Mouse (Mus musculus): ENCODE results near the gene Arhgap1.
"Not testable (repeated sequence)": the region's sequence is repeated elsewhere in the genome, so short reads cannot be mapped to it uniquely, and the experiment has no call there.

Gene Arhgap1

DNA sequence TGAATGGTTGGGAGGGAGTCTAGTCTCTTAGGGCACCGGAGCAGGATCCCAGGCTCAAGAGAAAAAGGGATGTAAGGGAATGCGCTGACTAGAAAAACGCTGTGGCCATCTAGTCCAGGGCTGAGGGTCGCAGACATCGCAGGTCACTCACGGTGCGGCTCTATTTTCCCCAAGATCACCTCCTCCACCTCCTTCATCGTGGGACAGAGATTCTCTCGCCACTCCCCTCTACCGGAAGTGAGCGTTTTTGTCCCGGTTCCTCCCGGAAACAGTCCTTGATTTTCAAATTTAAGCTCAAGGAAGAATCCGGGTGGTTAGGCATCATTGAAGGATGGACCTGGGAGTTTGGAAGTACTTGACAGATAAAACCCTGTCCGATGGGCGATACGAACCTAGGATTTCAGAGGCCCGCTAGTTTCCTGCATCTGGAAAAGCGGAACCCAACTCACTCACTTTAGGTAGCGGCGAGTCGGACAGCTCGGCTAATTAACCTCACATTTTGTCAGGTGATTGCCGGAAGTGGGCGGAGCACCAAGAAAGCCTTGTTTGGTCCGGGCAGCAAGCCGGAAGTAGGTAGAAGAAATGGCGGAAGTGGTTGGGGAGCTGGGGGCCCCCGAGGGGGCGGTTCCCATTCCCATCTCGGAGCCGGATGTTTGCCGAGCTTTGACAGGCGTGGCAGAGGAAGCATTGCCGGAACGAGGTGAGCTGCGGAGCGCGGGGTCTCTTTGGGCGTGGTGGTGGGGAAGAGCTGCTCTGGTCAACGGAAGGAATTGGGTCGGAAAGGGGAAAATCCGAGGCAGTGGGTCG lies at the start of gene Arhgap1, which contains the start of gene Zfp408:
Arhgap1 (plus strand) TSS at position 308 of the 807 bp plus-strand sequence.
Zfp408 (minus strand) TSS at position 239 of the 807 bp plus-strand sequence.
- DNase-seq (ENCODE audit: low spot score) = peak; percentile 99

DNA sequence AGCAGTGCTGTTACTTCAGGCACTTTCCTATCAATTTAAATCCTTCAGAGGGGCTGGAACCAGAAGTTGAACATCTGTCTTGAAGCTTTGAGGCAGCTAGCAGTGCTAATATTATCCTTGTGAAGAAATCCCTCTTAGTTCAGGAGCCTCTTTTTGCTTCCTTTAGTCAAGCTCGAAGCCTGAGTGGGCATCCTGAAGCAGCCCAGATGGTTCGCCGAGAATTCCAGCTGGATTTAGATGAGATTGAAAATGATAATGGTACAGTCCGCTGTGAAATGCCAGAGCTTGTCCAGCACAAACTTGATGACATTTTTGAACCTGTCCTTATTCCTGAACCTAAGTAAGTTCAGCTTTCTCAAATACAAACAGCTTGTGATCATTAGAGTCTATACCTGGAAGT lies 49.2 kb upstream of the Arhgap1 start:
- DNase-seq (ENCODE audit: low spot score) = no peak

DNA sequence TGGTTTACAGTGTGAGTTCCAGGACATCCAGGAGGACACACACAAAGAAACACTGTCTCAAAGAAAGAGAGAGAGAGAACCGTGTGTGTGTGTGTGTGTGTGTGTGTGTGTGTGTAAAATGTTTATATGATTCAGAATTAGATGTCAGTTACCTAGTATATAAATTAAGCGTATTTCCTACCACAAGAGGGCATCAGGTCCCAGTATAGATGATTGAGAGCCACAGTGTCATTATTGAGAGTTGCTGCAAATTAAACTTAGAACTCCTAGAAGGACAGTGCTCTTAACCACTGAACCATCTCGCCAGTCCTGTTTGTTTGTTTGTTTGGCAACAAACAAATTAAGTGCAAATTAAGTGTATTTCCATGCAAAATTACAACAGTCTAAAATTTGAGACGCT lies 47.3 kb upstream of the Arhgap1 start:
- DNase-seq (ENCODE audit: low spot score) = peak; percentile 23

DNA sequence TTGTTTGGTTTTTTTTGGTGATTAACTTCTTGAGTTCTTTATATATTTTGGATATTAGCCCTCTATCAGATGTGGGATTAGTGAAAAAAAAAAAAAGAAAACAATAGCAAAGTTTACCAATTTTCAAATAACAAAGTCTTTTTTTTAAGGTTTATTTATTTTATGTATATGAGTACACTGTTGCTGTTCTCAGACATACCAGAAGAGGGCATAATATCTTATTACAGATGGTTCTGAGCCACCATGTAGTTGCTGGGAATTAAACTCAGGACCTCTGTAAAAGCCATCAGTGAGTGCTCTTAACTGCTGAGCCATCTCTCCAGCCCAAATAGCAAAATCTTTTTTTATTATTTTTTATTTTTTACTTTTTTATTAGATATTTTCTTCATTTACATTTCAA lies 40.3 kb upstream of the Arhgap1 start:
- not testable (repeated sequence) for DNase-seq (ENCODE audit: low spot score)

DNA sequence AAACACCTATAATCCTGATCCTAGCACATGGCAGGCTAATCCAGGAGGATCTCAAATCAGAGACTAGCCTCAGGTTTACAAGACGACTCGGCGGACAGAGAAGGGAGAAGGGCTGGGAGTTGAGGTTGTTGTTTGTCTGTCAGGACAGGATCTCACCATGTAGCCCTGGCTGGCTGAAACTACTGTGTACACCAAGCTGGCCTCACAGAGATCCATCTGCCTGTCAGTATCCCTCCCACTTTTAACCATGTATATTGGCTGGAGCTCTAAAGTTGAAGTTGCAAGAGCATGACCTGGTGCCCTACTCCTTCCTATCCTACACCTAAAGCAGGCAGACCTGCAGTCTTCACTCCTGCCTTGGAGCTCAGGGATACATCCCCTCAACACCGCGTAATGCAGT lies 27.3 kb upstream of the Arhgap1 start:
- DNase-seq (ENCODE audit: low spot score) = no peak

DNA sequence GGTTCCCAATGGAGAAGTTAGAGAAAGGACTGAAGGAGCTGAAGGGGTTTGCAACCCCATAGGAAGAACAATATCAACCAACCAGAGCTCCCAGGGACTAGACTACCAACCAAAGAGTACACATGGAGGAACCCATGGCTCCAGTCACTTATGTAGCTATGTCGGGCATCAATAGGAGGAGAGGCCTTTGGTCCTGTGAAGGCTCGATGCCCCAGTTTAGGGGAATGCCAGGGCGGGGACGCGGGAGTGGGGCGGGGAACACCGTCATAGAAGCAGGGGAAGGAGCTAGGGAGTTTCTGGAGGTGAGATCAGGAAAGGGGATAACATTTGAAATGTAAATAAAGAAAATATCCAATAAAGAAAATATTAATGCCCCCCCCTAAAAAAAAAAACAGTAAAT lies 26.3 kb upstream of the Arhgap1 start:
- not testable (repeated sequence) for DNase-seq (ENCODE audit: low spot score)

DNA sequence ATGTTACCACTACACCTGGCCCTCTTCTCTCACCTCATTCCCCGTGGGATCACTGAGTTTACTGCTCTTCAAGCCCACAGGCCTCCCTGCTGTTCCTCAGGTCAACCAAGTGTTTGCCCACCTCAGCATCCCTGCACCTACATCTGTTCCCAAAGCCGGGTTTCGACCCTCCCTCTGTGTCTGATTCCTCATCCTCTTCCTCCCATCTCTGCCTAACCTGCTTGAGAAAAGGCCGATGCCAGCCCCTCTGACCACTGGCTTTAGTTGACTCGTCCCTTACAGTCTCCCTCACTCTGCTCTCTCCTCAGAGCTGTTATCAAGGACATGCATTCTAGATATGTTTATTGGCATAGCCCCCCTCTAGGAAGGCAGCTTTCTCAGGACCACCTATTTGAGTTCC lies 22.2 kb upstream of the Arhgap1 start:
- DNase-seq (ENCODE audit: low spot score) = no peak

DNA sequence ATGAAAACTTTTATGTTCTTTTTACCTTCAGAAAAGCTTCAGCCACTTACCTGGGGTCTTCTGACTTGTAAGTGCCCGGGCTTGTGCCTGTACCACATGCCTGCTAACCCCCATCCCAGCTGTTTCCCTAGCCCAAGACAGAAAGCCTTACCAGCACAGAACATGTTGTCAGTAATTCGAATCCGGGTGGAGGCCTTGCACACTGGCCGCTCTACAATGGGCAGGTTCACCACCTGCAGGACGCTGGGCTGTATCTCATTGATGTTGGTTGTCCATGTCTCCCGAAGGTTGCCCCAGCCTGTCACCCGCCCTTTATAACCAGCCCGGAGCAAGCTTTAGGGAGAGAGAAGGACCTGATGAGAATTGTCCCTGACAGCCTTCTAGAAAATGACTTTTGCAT lies 21.5 kb upstream of the Arhgap1 start:
- DNase-seq (ENCODE audit: low spot score) = no peak

DNA sequence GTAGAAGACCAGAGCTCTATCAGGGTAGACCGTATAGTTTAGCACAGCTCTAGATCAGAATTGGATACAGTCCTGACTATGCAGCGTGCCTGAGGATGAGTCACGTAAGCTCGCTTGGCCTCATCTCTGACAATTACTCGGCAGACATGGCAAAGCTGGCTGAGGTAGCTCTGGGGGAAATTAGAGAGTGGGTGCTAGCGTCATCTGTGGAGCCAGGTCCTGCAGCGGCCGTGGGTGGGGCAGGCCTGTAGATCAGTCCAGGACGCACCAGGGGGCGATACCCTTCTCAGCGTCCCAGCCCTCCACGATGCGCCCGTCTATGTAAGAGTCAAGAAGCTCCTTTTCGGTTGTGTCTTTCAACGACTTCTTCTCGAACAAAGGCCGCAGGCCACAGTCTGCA lies 20.0 kb upstream of the Arhgap1 start:
- no peak for DNase-seq (ENCODE audit: low spot score)

DNA sequence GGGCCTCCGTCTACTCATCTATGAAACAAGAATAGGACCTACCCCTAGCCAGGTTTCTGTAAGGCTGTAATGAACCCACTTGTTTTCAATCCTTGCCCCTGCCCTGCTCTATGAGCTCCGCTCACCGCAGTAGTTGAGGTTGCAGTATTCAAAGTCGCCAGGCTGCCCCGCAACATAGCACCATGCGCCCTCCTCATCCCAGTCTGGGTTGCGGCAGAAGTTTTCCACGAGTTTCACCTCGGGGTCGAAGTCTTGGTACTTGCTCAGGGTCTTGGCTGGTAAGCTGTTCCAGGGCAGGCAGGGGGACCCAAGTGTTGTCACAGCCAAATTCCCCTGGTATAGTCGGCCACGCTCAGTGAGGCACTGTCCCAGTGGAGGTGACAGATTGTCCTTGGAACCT lies 19.3 kb upstream of the Arhgap1 start:
- no peak for DNase-seq (ENCODE audit: low spot score)

DNA sequence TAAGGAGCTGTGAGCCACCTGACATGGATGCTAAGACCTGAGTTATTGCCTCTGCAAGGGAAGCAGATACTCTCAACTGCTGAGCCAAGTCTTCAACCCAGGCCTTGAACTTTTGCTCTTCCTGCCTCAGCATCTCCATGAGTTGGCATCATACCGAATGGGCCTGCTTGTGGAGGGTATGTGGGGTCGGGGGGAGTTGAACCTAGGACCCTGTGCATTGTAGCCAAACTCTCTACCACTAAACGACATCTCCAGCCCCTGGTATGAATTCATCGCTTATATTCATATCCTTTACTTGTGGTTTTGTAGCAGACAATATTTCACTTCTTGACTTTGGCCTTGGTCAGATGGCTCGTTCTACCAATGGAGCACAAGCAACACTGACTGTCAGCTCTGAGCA lies 17.8 kb upstream of the Arhgap1 start:
- no peak for DNase-seq (ENCODE audit: low spot score)

DNA sequence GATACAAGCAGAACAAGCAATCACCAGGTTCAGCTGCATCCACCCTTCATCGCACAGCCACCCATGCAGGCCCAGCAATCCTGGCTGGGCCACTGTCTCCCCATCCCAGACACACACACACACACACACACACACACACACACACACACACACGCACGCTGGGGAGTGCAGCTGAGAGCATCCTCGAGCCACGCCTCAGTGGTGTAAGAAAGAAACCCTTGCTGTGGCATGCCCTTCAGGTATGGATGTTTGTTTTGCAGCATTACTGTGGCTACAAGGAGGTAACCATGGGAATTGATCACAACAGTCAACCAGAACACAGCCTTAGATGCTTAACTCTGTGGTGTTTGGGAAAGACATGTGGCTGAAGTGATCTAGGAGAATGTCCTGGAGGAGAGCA lies 17.3 kb upstream of the Arhgap1 start:
- no peak for DNase-seq (ENCODE audit: low spot score)

DNA sequence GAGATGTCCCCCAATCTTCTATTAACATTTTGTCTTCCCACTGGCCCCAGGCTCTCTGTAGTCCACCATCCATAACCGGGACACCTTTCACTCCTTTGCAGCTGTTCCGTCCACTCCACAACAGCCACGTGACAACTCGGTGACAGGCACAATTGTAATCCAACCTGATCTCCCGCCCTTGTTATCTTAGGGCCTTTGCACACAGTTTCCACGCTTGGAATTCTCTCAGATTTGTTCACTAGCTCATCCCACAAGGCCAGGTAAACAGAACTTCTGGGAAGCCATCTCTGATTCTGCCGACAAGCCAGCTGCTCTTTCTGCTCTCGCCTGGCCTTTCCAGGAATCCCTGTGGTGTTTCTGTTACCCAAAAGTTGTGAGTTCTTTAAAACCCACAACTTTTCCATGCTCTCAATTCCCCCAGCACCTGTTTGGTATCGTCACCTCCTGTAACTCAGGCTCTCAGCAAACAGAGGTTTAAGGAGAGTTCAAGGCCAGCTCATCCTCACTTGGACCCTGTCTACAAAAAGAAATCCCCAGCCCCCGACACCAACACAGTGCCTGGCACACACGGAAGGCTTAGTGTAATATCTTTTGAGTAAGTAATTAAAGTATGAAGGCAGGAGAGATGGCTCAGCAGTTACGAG lies 16.2 kb upstream of the Arhgap1 start:
- DNase-seq (ENCODE audit: low spot score) = no peak

DNA sequence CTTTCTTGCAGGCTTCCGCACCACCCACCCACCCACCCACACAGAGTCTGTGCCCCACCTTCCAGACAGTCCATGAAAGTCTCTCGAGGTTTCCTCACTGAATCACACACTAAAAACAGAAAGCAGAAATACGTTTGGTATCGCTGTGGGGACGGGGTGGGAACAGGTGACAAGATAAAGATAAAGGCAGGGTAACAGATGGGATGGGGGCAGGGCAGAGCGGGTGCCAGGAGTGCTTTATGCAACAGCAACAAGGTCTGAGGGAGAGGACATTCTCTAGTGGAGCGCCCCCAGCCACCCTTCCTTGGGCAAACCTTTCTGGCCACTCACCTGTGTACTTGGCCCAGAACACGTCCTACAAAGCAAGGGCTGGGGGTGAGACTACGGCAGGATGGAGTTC lies 14.8 kb upstream of the Arhgap1 start:
- no peak for DNase-seq (ENCODE audit: low spot score)

DNA sequence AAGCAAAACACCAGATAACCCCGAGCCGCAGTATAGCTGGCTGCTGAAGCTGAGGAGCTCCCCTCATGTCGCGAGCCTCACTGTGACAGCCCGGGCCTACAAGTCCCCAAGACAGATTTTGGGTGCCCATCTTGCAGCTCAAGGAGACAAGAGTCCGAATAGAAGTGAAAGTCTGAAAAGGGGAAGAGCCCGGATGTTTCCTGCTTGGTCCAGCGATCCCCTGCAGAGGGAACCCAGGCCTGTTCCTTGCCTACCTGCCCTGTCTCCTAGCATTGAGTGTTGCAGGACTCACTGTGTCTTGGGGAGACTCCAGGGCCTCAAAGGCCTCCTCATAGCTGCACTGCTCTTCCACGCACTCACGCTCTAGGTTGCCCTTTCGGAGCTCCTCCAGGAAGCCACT lies 14.2 kb upstream of the Arhgap1 start:
- no peak for DNase-seq (ENCODE audit: low spot score)

DNA sequence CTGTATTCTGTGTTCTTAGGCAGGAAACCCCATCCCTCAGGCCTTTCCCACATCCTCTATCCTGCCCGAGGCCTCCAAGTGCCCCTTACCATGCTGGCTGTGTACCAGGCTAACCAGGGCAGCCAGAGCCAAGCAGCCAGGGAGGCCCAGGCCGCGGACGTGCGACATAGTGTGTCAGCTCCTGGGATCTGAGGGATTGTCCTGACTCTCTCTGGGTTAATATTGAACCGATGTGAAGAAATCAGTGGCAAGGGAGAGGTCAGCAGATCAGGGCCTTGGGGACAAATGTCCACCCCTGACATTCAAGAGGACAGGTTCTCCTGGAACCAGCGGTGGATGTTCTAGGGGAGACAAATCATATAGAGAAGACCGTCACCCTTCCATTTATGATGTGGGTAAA lies 13.4 kb upstream of the Arhgap1 start, which contains the start of gene F2:
F2 (minus strand) TSS at position 186 of the 400 bp plus-strand sequence.
- DNase-seq (ENCODE audit: low spot score) = no peak

DNA sequence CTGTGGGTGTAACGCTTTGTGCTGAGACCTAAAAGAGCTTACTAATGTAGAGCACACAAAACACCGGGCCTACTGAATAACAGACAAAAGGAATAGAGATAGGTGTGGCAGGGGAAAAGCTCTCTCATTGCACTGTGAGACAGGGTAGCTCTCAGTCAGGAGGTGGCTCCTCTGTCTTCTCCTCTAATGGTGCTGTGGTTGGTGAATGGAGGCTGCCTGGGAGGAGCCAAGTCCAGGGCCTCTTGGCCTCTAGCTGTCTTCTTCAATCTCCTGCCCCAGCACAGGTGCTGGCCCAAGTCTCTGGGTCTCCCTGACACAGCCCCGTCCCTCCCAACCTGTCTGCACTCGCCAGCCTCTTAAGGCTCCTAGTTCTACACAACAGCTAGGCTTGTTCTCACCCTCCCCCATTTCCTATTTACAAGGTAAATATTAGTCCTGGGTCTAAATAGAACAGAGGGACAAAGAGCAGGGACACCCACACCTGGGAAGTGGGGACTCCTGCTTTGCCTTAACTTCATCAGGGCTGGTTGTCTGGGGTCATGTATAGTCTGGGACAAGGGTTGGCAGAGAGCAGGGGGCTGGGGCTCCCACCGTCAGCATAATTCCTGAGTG lies 12.8 kb upstream of the Arhgap1 start:
- no peak for DNase-seq (ENCODE audit: low spot score)

DNA sequence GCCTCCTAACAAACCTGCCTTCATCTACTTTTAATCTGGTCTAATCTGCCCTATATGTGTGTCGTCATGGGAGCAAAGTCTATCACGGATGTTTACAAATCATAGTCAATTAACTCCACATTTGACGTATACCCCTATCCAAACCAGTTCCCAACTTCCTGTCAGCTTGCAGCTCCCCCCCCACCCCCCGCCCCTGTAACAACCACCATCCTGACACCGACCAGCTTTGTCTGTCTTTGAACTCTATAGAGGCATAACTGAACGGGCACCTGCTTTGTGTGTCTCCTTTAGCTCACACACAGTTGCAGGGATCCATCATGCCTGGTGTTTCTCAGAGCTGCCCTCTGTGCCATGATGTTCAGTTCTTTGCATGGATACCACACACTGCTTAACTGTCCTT lies 10.7 kb upstream of the Arhgap1 start:
- DNase-seq (ENCODE audit: low spot score) = no peak

DNA sequence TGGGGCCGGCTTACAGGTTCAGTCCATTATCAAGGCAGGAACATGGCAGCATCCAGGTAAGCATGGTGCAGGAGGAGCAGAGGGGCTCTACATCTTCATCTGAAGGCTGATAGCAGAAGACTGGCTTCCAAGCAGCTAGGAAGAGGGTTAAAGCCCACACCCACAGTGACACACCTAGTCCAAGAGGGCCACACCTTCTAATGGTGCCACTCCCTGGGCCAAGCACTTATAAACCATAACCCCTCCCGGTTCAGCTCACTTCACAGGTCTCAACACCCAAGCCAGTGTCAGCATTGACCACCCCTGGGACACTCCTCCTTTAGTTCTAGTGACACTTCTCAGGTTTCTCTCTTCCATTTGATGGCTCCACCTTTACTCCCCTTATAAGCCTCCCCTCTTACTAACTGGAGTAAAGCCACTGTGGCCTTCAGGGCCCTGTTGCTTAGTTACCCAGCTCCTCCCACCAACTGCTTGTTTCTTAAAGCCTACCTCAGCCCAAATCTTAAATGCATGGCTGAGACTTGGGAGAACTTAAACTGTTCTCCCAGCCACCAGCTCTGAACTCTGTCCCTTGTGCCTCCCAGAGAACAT lies 6.7 kb upstream of the Arhgap1 start:
- DNase-seq (ENCODE audit: low spot score) = no peak

DNA sequence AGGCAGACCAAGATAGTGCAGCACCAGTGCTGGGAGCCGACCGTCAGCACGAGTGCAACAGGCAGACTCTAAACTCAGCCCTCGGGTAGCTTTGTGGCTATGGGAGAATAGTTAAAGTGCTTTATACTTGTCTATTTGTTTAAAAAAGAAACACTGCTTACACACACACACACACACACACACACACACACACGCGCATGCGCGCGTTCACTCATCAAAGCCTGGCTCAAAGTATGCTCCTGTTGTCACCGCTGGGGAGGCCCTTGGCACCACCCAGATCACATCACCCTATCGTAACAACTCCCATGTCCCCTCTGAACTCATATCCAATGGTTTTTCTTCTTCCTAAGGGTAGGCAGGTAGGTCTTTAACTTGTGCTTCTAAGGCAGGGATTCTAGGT lies 5.6 kb upstream of the Arhgap1 start:
- DNase-seq (ENCODE audit: low spot score) = no peak

DNA sequence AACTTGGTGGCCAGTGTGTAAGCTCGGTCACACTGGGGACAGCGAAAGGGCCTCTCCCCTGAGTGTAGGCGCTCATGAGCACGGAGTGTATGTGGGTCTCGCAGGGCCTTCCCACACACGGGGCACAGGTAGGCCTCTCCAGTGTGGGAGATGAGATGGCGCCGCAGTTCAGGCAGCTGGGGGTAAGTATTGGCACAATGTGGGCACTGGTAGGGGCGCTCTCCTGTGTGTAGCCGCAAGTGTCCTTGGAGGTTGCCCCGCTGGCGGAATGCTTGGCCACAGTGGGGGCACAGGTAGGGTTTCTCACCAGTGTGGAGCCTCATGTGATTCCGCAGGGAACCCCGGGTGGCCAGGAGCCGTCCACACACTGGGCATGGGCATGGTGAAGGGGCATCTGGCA lies 4.3 kb upstream of the Arhgap1 start:
- no peak for DNase-seq (ENCODE audit: low spot score)

DNA sequence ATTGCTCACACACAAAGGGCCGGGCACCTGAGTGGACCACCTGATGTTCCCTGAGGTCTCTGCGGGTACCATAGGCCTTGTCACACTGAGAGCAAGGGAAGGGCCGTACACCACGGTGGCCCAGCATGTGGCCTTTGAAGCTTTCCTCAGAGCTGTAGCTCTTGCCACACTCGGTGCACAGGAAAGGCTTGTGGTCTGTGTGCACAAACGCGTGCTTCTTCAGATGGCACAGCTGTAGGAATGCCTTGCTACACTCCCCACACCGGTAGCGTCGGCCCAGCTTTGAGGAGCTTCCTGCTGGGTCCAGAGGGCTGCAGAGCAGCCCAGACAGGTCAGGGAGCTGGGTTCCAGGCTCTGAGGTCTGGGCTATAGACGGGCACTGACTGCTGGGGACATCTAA lies 3.8 kb upstream of the Arhgap1 start:
- no peak for DNase-seq (ENCODE audit: low spot score)

DNA sequence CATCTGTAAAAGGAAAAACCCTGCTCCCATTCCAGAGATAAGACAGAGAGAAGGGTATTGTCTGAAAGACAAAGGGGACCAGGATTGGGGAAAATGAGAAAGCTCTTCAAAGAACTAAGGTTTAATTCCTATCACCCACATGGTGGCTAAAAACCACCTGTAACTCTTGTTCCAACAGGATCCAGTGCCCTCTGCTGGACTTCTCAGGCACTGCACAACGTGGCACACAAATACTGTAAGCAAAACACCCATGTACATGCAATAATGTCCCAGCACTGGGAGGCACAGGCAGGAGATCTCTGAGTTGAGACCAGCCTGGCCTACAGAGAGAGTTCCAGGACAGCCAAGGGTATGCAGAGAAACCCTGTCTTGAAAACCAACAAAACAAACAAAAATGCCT lies 2.9 kb upstream of the Arhgap1 start:
- peak; percentile 74 for DNase-seq (ENCODE audit: low spot score)
